27 mouse cellular contexts compared by ENCODE assay signal in genomic region chr12:31924135-31924534, GRCm38 (mm10).
"Had no signal": no experiment of that assay in that cellular context is flagged by ENCODE, and none has a peak within 500 bp of the region (broad histone marks: within the 10 kb centered on the region; RNA-seq: fewer than 3 reads in every experiment).

No protein-coding gene starts in this region.

- ATAC-seq: hindbrain, embryonic 16.5 days; inflammation-experienced regulatory T-cells, adult 6 months; intestine, embryonic 15.5 days; intestine, postnatal 0 days; liver, embryonic 12.5 days had no signal

- H3K27ac ChIP-seq: heart, embryonic 10.5 days; hindbrain, embryonic 10.5 days; hindbrain, embryonic 12.5 days; hindbrain, embryonic 14.5 days; intestine, embryonic 15.5 days; kidney, embryonic 15.5 days; kidney, postnatal 0 days; limb, embryonic 13.5 days; limb, embryonic 15.5 days; liver, embryonic 12.5 days; liver, embryonic 14.5 days had no signal

- DNase-seq: gastrocnemius, postnatal 14 days; gastrocnemius, postnatal 36 days; heart, adult 18-20 months; heart, postnatal 10 days; heart, postnatal 4 days; kidney, adult 18-20 months; kidney, adult 8-10 months; kidney, postnatal 14 days; kidney, postnatal 36 days; layer of hippocampus, adult 9-11 months; layer of hippocampus, postnatal 36 days; left cerebral cortex, postnatal 4 days had no signal

- H3K4me3 ChIP-seq: heart, embryonic 10.5 days; heart, embryonic 12.5 days; hindbrain, embryonic 10.5 days; hindbrain, embryonic 12.5 days; intestine, embryonic 15.5 days; kidney, embryonic 15.5 days; limb, embryonic 13.5 days; limb, embryonic 15.5 days; liver, embryonic 12.5 days had no signal
